Mouse (Mus musculus) spleen, adult 2 months (tissue): ENCODE measurements around the gene Naa25. TPM values are rescaled to one million over a fixed set of nuclear protein-coding genes. Genes with fewer than 3 reads are reported as not detected.

ENCODE experiments used
- DNase-seq, 2 experiments: peaks; one replicate each; pipeline versions ENCODE4 v3.0.0 to v3.0.0-alpha.2; 2012 to 2021; ENCODE audit warnings: low spot score in 2 of 2, low read depth in 1 of 2
- H3K27ac ChIP-seq: fragments of 200-500 bp; 2 replicates; pipeline ENCODE4 v1.5.1; 2012; ENCODE audit warnings: low read length, inconsistent platforms; ENCODE audit not compliant: insufficient read depth
- H3K27me3 ChIP-seq: fragments of 200-500 bp; 2 replicates; pipeline ENCODE4 v1.6.1; 2012; ENCODE audit warnings: mild to moderate bottlenecking, moderate library complexity, low read length, inconsistent platforms; ENCODE audit not compliant: control insufficient read depth, insufficient read depth
- H3K36me3 ChIP-seq: fragments of 200-500 bp; 2 replicates; pipeline ENCODE4 v1.6.1; 2012; ENCODE audit warnings: mild to moderate bottlenecking, low read length, inconsistent platforms; ENCODE audit not compliant: control insufficient read depth, insufficient read depth
- H3K4me1 ChIP-seq: fragments of 200-500 bp; 2 replicates; pipeline ENCODE4 v1.6.1; 2011; ENCODE audit warnings: inconsistent platforms; ENCODE audit not compliant: control insufficient read depth, insufficient read depth, insufficient read length
- H3K4me3 ChIP-seq: fragments of 200-500 bp; 2 replicates; pipeline ENCODE4 v1.5.1; 2011; ENCODE audit warnings: mild to moderate bottlenecking, inconsistent platforms; ENCODE audit not compliant: insufficient read depth, insufficient read length; ENCODE audit errors: extremely low read depth
- CTCF ChIP-seq: fragments of 200-500 bp; IDR thresholded peaks from 2 replicates; pipeline ENCODE4 v1.5.1; 2011; ENCODE audit warnings: mild to moderate bottlenecking, inconsistent platforms; ENCODE audit not compliant: insufficient read depth, insufficient read length, insufficient replicate concordance; ENCODE audit errors: extremely low read depth
- POLR2A ChIP-seq: fragments of 200-500 bp; IDR thresholded peaks from 2 replicates; pipeline ENCODE4 v1.6.1; 2011; ENCODE audit warnings: low read depth, low read length, inconsistent platforms
- WGBS: fragments of 180-500 bp; shearing (Covaris S2); methylation state at CpG from one replicate; pipeline ENCODE4 v1.1.7; 2018; 5-methylcytosine and 5-hydroxymethylcytosine counted together
- polyA plus RNA-seq: library from polyadenylated mRNA; depleted of rRNA; stranded (reverse); fragments of >200 nt; gene quantifications from 2 replicates; pipeline ENCODE4 v1.2.3, GENCODE M21; 2012; rRNA removed

Naa25 gene
- polyA plus RNA-seq, 1 experiment = 7.5 TPM

GRCm38 (mm10) chr5:121484801-121485200 is 87.1 kb downstream of the Naa25 start:
- DNase-seq = no peak
- TF ChIP-seq POLR2A (no peak), CTCF (no peak)
- WGBS = 81% methylated on average over 5 of the region's 5 CpGs
- H3K4me3 ChIP-seq = no peak overlapping the region
- no peaks in the 10 kb centered on the region for H3K27me3 ChIP-seq
- H3K27ac ChIP-seq = no peak overlapping the region
- H3K36me3 ChIP-seq = no peaks in the 10 kb centered on the region
- no peaks in the 10 kb centered on the region for H3K4me1 ChIP-seq

GRCm38 (mm10) chr5:121493305-121493704 is 95.6 kb downstream of the Naa25 start:
- Histone ChIP-seq H3K36me3 (no peaks in the 10 kb centered on the region), H3K27ac (no peak overlapping the region), H3K4me1 (no peaks in the 10 kb centered on the region), H3K27me3 (no peaks in the 10 kb centered on the region), H3K4me3 (no peak overlapping the region)
- WGBS = 72% methylated on average over 8 of the region's 8 CpGs
- DNase-seq = no peak
- TF ChIP-seq POLR2A (no peak), CTCF (no peak)

Other genes starting within 250 kb of the Naa25 start
- gene Ptpn11, start 206.5 kb upstream of the Naa25 start, polyA plus RNA-seq = 17.3 and 18.9 TPM in 2 replicates
- 281 and 293 TPM in 2 replicates for gene Rpl6, start 193.5 kb upstream of the Naa25 start, polyA plus RNA-seq
- gene Hectd4, start 177.7 kb upstream of the Naa25 start, polyA plus RNA-seq = 28.1 and 28.4 TPM in 2 replicates
- 75.4 and 82.2 TPM in 2 replicates for gene Trafd1, start 12.3 kb upstream of the Naa25 start, polyA plus RNA-seq
- 1.3 and 2.3 TPM in 2 replicates for gene Tmem116, start 54.0 kb downstream of the Naa25 start, polyA plus RNA-seq
- 47.5 and 52.0 TPM in 2 replicates for gene Erp29, start 54.6 kb downstream of the Naa25 start, polyA plus RNA-seq
- gene Adam1b, start 105.5 kb downstream of the Naa25 start, polyA plus RNA-seq = 0.02 TPM in 1 of 2 replicates, not detected in the other
- 2.1 and 2.8 TPM in 2 replicates for gene Adam1a, start 147.5 kb downstream of the Naa25 start, polyA plus RNA-seq
- gene Gm42878, start 147.5 kb downstream of the Naa25 start, polyA plus RNA-seq = 0.19 TPM in 1 of 2 replicates, not detected in the other
- 17.9 and 18.9 TPM in 2 replicates for gene Mapkapk5, start 148.0 kb downstream of the Naa25 start, polyA plus RNA-seq
- gene Aldh2, start 195.9 kb downstream of the Naa25 start, polyA plus RNA-seq = 384 and 386 TPM in 2 replicates
- gene Acad12, start 221.0 kb downstream of the Naa25 start, polyA plus RNA-seq = 3.9 and 5.5 TPM in 2 replicates